Mouse (Mus musculus) kidney, adult 2 months (tissue): ENCODE results near the gene Spata25. TPM values are rescaled to one million over a fixed set of nuclear protein-coding genes. Genes with fewer than 3 reads are reported as not detected.
"Not testable (repeated sequence)": the region's sequence is repeated elsewhere in the genome, so short reads cannot be mapped to it uniquely, and the experiment has no call there.

Experiments
- DNase-seq: peaks from one replicate; pipeline ENCODE4 v3.0.0; 2021
- H3K27ac ChIP-seq: fragments of 200-500 bp; 2 replicates; pipeline ENCODE4 v1.5.1; 2012; ENCODE audit warnings: low read depth, low read length, control low read depth, inconsistent platforms; ENCODE audit not compliant: insufficient read depth
- H3K27me3 ChIP-seq: fragments of 200-500 bp; replicated peaks from 2 replicates; pipeline ENCODE4 v1.6.1; 2012; ENCODE audit warnings: mild to moderate bottlenecking, moderate library complexity, low read length, inconsistent platforms; ENCODE audit not compliant: control insufficient read depth, insufficient read depth
- H3K36me3 ChIP-seq: fragments of 200-500 bp; 2 replicates; pipeline ENCODE4 v1.6.1; 2012; ENCODE audit warnings: mild to moderate bottlenecking, moderate library complexity, low read length, inconsistent platforms; ENCODE audit not compliant: control insufficient read depth, insufficient read depth
- H3K4me1 ChIP-seq: fragments of 200-500 bp; 2 replicates; pipeline ENCODE4 v1.6.1; 2011; ENCODE audit warnings: low read length; ENCODE audit not compliant: control insufficient read depth, insufficient read depth
- H3K4me3 ChIP-seq: fragments of 200-500 bp; 2 replicates; pipeline ENCODE4 v1.5.1; 2011; ENCODE audit warnings: mild to moderate bottlenecking, low read depth, low read length, control low read depth; ENCODE audit not compliant: insufficient read depth
- CTCF ChIP-seq: fragments of 200-500 bp; conservative IDR thresholded peaks from 2 replicates; pipeline ENCODE4 v1.5.1; 2011; ENCODE audit warnings: low read depth, mild to moderate bottlenecking, control low read depth, low read length, moderate library complexity, mixed read lengths; ENCODE audit not compliant: insufficient read depth, insufficient read length
- POLR2A ChIP-seq: fragments of 200-500 bp; IDR thresholded peaks from one replicate; pipeline ENCODE4 v1.6.1; 2011; ENCODE audit warnings: low read depth, low read length, control low read depth
- WGBS: fragments of 180-500 bp; shearing (Covaris S2); methylation state at CpG from one replicate; pipeline ENCODE4 v1.1.7; 2018; 5-methylcytosine and 5-hydroxymethylcytosine counted together
- polyA plus RNA-seq: library from polyadenylated mRNA; depleted of rRNA; stranded (reverse); fragments of >200 nt; gene quantifications from 2 replicates; pipeline ENCODE4 v1.2.3, GENCODE M21; 2012

Spata25 gene
- polyA plus RNA-seq, 1 experiment, result not detected

DNA sequence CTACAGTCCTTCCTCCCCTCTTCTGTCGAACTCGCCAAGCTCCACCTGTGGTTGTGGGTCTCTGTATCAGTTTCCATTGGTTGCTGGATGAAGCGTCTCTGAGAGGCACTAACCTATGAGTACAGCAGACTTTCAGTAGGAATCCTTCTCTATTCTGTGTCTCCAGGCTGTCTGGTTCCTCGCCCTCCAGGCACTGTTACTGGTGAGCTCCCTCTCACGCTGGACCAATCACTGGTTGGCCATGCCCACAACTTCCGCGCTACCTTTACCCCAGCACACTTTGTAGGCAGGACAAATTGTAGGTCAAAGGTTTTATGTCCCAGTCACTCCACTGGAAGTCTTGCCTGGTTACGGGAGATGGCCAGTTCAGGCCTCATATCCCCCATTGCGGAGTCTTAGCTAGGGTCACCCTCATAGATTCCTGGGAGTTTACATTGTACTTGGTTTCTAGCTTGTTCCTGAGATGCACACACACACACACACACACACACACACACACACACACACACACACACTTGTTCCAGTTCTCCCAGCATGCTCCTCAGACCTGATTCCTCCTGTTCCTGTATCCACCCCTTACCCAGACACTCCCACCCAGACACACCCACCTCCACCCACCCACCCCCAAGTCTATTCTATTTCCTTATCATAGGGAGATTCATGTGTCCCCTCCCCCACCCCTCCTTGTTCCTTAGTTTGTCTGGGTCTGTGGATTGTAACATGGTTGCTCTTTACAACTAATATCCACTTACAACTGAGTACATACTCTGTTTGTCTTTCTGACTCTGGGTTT is 31.5 kb upstream of the Spata25 start:
- no peaks in the 10 kb centered on the region for H3K4me1 ChIP-seq
- no peak overlapping the region for H3K4me3 ChIP-seq
- peak; percentile 67 for DNase-seq
- no peaks in the 10 kb centered on the region for H3K36me3 ChIP-seq
- peaks cover 1% of the 10 kb centered on the region; the same call in 1 of the 2 replicates for H3K27me3 ChIP-seq
- WGBS, result 55% methylated on average over 9 of the region's 9 CpGs
- TF ChIP-seq CTCF, result no peak
- no peak for TF ChIP-seq POLR2A
- H3K27ac ChIP-seq, result no peak overlapping the region

DNA sequence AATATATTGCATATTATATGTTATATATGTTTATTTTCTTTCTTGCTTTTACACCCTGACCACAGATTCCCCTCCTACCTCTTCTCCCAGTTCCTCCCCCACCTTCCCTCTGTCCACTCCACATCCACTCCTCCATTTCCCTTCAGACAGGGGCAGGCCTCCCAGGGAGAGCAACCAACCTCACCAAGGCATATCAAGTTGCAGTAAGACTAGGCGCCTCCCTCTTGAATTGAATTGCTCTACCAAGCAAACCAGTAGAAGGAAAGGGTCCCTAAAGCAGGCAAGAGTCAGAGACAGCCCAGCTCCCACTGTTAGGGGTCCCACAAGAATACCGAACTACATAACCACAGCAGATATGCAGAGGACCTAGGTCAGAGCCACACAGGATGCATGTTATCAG is 30.8 kb upstream of the Spata25 start:
- no peak for DNase-seq
- TF ChIP-seq POLR2A (no peak), CTCF (no peak)
- no peak overlapping the region for H3K4me3 ChIP-seq
- no peaks in the 10 kb centered on the region for H3K4me1 ChIP-seq
- no peaks in the 10 kb centered on the region for H3K36me3 ChIP-seq
- 46% methylated on average over 2 of the region's 2 CpGs for WGBS
- no peak overlapping the region for H3K27ac ChIP-seq
- H3K27me3 ChIP-seq, result peaks cover 3% of the 10 kb centered on the region

DNA sequence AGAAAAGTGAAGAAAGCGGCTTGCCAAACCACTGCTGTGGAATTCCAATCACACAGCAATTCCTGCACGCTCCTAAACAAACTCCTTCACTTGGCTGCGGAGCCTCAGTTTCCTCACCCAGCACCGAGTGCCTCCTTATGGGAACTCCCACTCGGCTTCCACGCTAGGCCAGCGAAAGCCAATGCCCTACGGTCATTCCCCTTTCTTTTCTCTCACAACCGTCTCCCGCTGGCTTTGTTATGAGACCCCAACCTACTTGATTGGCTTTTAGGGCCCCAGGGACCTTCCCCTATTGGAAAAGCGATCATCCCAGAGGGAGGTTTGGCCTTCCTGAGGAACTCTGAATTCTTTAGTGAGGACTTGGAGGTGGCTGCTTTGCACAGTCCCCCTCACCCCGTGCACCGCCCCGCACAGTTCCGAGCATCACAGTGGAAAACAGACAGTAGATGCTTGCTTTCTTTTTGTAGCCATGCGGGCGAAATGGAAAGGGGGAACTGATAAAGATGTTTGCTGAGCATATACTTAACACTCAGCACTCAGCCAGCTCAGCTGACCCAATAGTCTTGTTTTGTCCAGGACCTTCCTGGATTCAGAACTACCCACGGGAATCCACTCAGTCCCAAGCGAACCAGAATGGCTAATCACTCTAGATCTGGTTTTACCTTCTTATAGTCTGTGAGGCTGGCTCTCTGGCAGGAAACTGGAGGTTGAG is 29.7 kb upstream of the Spata25 start:
- TF ChIP-seq POLR2A, result no peak
- no peak for TF ChIP-seq CTCF
- Histone ChIP-seq H3K27me3 (peaks cover 3% of the 10 kb centered on the region), H3K36me3 (no peaks in the 10 kb centered on the region), H3K4me3 (peak overlapping the region; percentile 58; the same call in 1 of the 2 replicates), H3K4me1 (no peaks in the 10 kb centered on the region), H3K27ac (no peak overlapping the region)
- DNase-seq, result no peak
- 25% methylated on average over 19 of the region's 19 CpGs for WGBS

DNA sequence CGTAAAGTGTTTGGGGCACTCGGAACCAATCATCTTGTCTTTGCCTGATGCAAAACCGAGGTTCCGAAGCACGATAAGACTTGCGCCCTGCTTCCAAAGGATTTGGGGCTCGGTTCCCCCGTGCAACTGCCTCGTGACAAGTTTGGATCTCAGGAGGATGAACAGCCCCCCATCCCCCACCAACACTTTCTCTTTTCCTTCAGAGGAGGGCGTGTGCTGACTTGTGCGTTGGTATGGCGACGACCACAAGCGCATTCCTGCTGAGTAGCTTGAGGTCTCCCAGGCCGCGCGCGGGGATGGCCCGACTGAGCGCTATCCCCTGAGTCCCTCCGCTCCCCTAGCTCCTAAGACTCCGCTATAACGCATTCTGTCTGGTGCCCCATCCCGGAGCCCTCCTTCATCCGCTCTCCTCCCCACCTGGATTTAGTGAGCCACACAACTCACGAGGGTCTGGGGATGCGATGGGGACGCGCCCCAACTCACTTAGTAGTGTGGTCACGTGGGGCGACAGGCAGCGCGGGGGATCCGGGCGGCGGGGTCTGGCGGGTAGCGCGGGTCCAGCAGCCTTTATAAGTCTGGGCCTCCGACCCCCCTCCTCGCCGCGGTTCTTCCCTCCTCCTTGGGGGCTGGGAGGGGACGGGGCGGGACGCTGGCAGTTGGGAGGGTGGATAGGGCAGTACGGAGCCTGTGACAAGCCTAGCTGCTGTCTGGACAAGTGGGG is 28.9 kb upstream of the Spata25 start, which contains the start of gene Pltp:
Gene Pltp, minus strand, starts transcription at position 611 of the 721 bp plus-strand sequence.
- WGBS, result 1% methylated on average over 47 of the region's 47 CpGs
- Histone ChIP-seq H3K27ac (no peak within 1 kb of the TSS), H3K27me3 (peaks cover 3% of the 10 kb centered on the region), H3K36me3 (no peaks in the 10 kb centered on the region), H3K4me3 (peak within 1 kb of the TSS; percentile 58), H3K4me1 (no peaks in the 10 kb centered on the region)
- DNase-seq, result peak; percentile 47
- TF ChIP-seq POLR2A (no peak), CTCF (no peak)

DNA sequence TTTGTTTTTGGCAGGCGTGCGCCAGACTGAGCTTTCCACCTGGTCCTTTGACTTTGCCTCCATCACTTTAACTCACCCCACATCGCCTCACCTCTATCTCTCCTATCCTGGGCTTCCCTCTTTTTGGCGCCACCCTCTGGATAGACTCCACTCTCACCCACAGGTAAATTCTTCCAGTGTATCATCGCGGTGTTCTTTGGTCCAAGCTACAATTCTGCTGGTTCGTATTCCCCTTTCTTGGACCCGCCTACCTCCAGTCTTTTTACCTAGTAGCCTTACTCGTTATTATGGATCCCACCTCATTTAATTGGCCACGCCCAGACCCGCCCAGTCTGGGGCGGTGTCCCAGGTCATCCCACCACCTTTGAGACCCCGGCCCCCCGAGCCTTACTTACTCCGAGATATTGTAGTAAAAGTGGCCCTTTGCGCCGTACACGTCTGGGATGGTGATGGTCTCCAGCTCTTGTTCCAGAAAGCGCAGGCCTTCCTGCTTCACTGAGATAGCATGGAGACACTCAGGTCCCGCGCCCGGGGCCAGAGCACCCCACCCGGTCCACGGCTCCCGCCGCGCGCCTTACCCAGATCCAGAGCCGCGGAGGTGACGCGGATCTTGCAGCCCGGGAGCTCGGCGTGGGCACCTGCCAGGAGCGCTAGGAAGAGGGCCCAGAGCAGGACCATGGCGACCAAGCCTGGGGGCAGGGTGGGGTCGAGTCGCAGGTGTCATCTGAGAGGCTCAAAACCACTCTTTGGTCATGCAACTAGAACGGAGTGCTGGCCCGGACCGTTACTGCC is 28.2 kb upstream of the Spata25 start:
- no peak for DNase-seq
- H3K36me3 ChIP-seq, result no peaks in the 10 kb centered on the region
- peaks cover 3% of the 10 kb centered on the region for H3K27me3 ChIP-seq
- 3% methylated on average over 42 of the region's 42 CpGs for WGBS
- H3K4me3 ChIP-seq, result peak overlapping the region; percentile 58
- H3K4me1 ChIP-seq, result no peaks in the 10 kb centered on the region
- H3K27ac ChIP-seq, result no peak overlapping the region
- TF ChIP-seq CTCF, result peak; percentile 24; the same call in 1 of the 2 replicates
- TF ChIP-seq POLR2A, result no peak

DNA sequence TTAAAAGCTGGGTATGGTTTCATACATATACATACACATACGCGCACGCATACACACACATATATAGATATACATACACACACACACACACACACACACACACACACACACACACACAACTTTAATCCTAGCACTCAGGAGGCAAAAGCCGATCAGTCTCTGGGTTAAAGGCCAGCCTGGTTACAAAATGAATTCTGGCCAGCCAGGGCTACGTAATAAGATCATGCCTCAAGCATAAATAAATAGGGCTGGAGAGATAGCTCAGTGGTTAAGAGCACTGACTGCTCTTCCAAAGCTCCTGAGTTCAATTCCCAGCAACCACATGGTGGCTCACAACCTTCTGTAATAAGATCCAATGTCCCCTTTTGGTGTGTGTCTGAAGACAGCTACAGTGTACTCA is 27.2 kb upstream of the Spata25 start:
- not testable (repeated sequence) for H3K36me3 ChIP-seq, H3K4me3 ChIP-seq, H3K27me3 ChIP-seq, H3K4me1 ChIP-seq, DNase-seq, H3K27ac ChIP-seq
- WGBS, result 85% methylated on average over 5 of the region's 5 CpGs
